In genomic region chr2:32921801-32922380, GRCm38 (mm10) we compare ENCODE assay signal across 27 mouse cellular contexts. TPM values are rescaled to one million over a fixed set of nuclear protein-coding genes. Genes with fewer than 3 reads are reported as not detected.
DNase-seq lines count a peak whose midpoint lies in the region; ATAC-seq and TF ChIP-seq lines count a peak whose summit lies in the region.
"Had no signal": no experiment of that assay in that cellular context is flagged by ENCODE, and none has a peak within 500 bp of the region (broad histone marks: within the 10 kb centered on the region; RNA-seq: fewer than 3 reads in every experiment).

No protein-coding gene starts in this region.

- TF ChIP-seq POLR2A in myocyte (IDR thresholded peaks at IDR 0.05; ENCODE audit: insufficient read length, low read depth): peak; percentile 23

- no peak for ATAC-seq in forebrain, embryonic 13.5 days
- no peak for ATAC-seq in forebrain, embryonic 11.5 days (replicated peaks; ENCODE audit: low FRiP score)
- ATAC-seq in midbrain, postnatal 0 days (ENCODE audit: low FRiP score): no peak
- ATAC-seq in frontal cortex, adult (ENCODE audit: low TSS enrichment): no peak
- ATAC-seq: forebrain, embryonic 14.5 days; forebrain, postnatal 0 days; Patski had no signal

- peak overlapping the region; percentile 30; the same call in 1 of the 2 replicates for H3K9ac ChIP-seq in forebrain, embryonic 13.5 days
- H3K9ac ChIP-seq in forebrain, embryonic 11.5 days (ENCODE audit: low read length): no peak overlapping the region
- no peak overlapping the region for H3K9ac ChIP-seq in midbrain, postnatal 0 days (replicated peaks; ENCODE audit: low read length, poor library complexity, severe bottlenecking)
- H3K9ac ChIP-seq: embryonic facial prominence, embryonic 13.5 days; forebrain, postnatal 0 days; heart, embryonic 13.5 days; hindbrain, embryonic 12.5 days; hindbrain, embryonic 15.5 days had no signal

- H3K36me3 ChIP-seq in forebrain, embryonic 13.5 days (ENCODE audit: poor library complexity, severe bottlenecking): peaks cover 74% of the 10 kb centered on the region
- no peaks in the 10 kb centered on the region; the same call in 1 of the 2 replicates for H3K36me3 ChIP-seq in forebrain, embryonic 11.5 days (ENCODE audit: control insufficient read depth, insufficient read depth, low read length)
- H3K36me3 ChIP-seq in midbrain, embryonic 10.5 days: peaks cover 60% of the 10 kb centered on the region
- peaks cover 70% of the 10 kb centered on the region for H3K36me3 ChIP-seq in midbrain, postnatal 0 days (ENCODE audit: insufficient read depth, low read length)
- H3K36me3 ChIP-seq in E14TG2a.4 (ENCODE audit: insufficient read depth, low read length) (peaks cover 100% of the 10 kb centered on the region), myocyte (ENCODE audit: control insufficient read depth, insufficient read depth) (peaks cover 46% of the 10 kb centered on the region)

- no peak overlapping the region for H3ac ChIP-seq in myocyte (ENCODE audit: control insufficient read depth, insufficient read length)

- H3K4me3 ChIP-seq in forebrain, embryonic 13.5 days: no peak overlapping the region
- no peak overlapping the region for H3K4me3 ChIP-seq in forebrain, embryonic 11.5 days (ENCODE audit: low read depth, low read length)
- no peak overlapping the region for H3K4me3 ChIP-seq in midbrain, embryonic 10.5 days
- H3K4me3 ChIP-seq in midbrain, postnatal 0 days (ENCODE audit: low read depth, low read length): no peak overlapping the region
- H3K4me3 ChIP-seq in E14TG2a.4 (replicated peaks; ENCODE audit: low read length) (0 out of 2 replicates have a peak overlapping the region, but pooled peaks have one; percentile 10), myocyte (no peak overlapping the region)
- H3K4me3 ChIP-seq: embryonic facial prominence, embryonic 10.5 days; embryonic facial prominence, embryonic 13.5 days; erythroblast, embryonic 14.5 days; heart, adult 2 months; heart, embryonic 10.5 days; heart, embryonic 13.5 days; hindbrain, embryonic 12.5 days; hindbrain, embryonic 15.5 days had no signal

- no peaks in the 10 kb centered on the region for H3K9me3 ChIP-seq in forebrain, embryonic 13.5 days (replicated peaks)
- H3K9me3 ChIP-seq in forebrain, embryonic 11.5 days (ENCODE audit: control insufficient read depth, low read length): no peaks in the 10 kb centered on the region
- H3K9me3 ChIP-seq in midbrain, embryonic 10.5 days (replicated peaks): no peaks in the 10 kb centered on the region
- no peaks in the 10 kb centered on the region for H3K9me3 ChIP-seq in midbrain, postnatal 0 days (ENCODE audit: low read length)
- no peaks in the 10 kb centered on the region for H3K9me3 ChIP-seq in E14TG2a.4 (ENCODE audit: low read length)
- H3K9me3 ChIP-seq: embryonic facial prominence, embryonic 10.5 days; embryonic facial prominence, embryonic 13.5 days; G1E; heart, embryonic 10.5 days; heart, embryonic 13.5 days; hindbrain, embryonic 12.5 days; hindbrain, embryonic 15.5 days had no signal

- H3K4me1 ChIP-seq in forebrain, embryonic 13.5 days: no peaks in the 10 kb centered on the region
- no peaks in the 10 kb centered on the region for H3K4me1 ChIP-seq in forebrain, embryonic 11.5 days (replicated peaks; ENCODE audit: control insufficient read depth, insufficient read depth, low read length)
- H3K4me1 ChIP-seq in midbrain, embryonic 10.5 days: no peaks in the 10 kb centered on the region
- H3K4me1 ChIP-seq in midbrain, postnatal 0 days (ENCODE audit: insufficient read depth, low read length): no peaks in the 10 kb centered on the region
- H3K4me1 ChIP-seq in E14TG2a.4 (replicated peaks; ENCODE audit: low read depth, low read length): peaks cover 85% of the 10 kb centered on the region
- H3K4me1 ChIP-seq: heart, embryonic 13.5 days; hindbrain, embryonic 12.5 days; hindbrain, embryonic 15.5 days had no signal

- no peaks in the 10 kb centered on the region for H3K27me3 ChIP-seq in forebrain, embryonic 13.5 days
- no peaks in the 10 kb centered on the region for H3K27me3 ChIP-seq in forebrain, embryonic 11.5 days (ENCODE audit: control insufficient read depth, insufficient read depth, low read length)
- no peaks in the 10 kb centered on the region for H3K27me3 ChIP-seq in midbrain, embryonic 10.5 days (ENCODE audit: low read depth, poor library complexity, severe bottlenecking)
- no peaks in the 10 kb centered on the region for H3K27me3 ChIP-seq in midbrain, postnatal 0 days (ENCODE audit: insufficient read depth, low read length)
- H3K27me3 ChIP-seq in E14TG2a.4 (ENCODE audit: insufficient read depth, low read length): no peaks in the 10 kb centered on the region
- no peaks in the 10 kb centered on the region for H3K27me3 ChIP-seq in myocyte (ENCODE audit: control insufficient read depth, insufficient read depth, insufficient read length)
- H3K27me3 ChIP-seq: embryonic facial prominence, embryonic 13.5 days; heart, embryonic 13.5 days; hindbrain, embryonic 12.5 days; hindbrain, embryonic 15.5 days; Patski had no signal

- no peak overlapping the region for H3K27ac ChIP-seq in forebrain, embryonic 13.5 days
- no peak overlapping the region for H3K27ac ChIP-seq in forebrain, embryonic 11.5 days (ENCODE audit: low read depth, low read length)
- peak overlapping the region; percentile 23; the same call in 1 of the 2 replicates for H3K27ac ChIP-seq in midbrain, embryonic 10.5 days (replicated peaks)
- H3K27ac ChIP-seq in midbrain, postnatal 0 days (ENCODE audit: low read depth, low read length): no peak overlapping the region
- H3K27ac ChIP-seq: embryonic facial prominence, embryonic 10.5 days; heart, adult 2 months; heart, embryonic 10.5 days; heart, embryonic 13.5 days; hindbrain, embryonic 12.5 days; hindbrain, embryonic 15.5 days had no signal

- H3K79me2 ChIP-seq in myocyte (ENCODE audit: control insufficient read depth, insufficient read depth): peaks cover 10% of the 10 kb centered on the region

- DNase-seq in forebrain, embryonic 11.5 days (ENCODE audit: low spot score): no peak
- DNase-seq in midbrain, embryonic 10.5 days (ENCODE audit: low spot score): no peak
- no peak for DNase-seq in midbrain, postnatal 0 days (ENCODE audit: low spot score)
- DNase-seq: adrenal gland, postnatal 14 days; cerebellum, adult 11-12 months; cerebellum, adult 8-10 months; cerebellum, postnatal 10 days; cerebellum, postnatal 36 days; embryo, embryonic 11 days; forebrain, postnatal 0 days; gastrocnemius, postnatal 25 days; heart, adult 2 months; heart, postnatal 14 days had no signal

- no peak for TF ChIP-seq CTCF in midbrain, postnatal 0 days (IDR thresholded peaks at IDR 0.05)
- no peak for TF ChIP-seq CTCF in E14TG2a.4 (conservative IDR thresholded peaks at IDR 0.05; ENCODE audit: low read length)

- 88% methylated on average over 15 of the region's 15 CpGs for WGBS in forebrain, embryonic 13.5 days
- WGBS in forebrain, embryonic 11.5 days: 90% methylated on average over 15 of the region's 15 CpGs
- WGBS in midbrain, embryonic 10.5 days: 93% methylated on average over 15 of the region's 15 CpGs
- 90% methylated on average over 15 of the region's 15 CpGs for WGBS in midbrain, postnatal 0 days

- H3K4me2 ChIP-seq in forebrain, embryonic 13.5 days: no peak overlapping the region
- no peak overlapping the region for H3K4me2 ChIP-seq in forebrain, embryonic 11.5 days (ENCODE audit: low read depth, low read length, severe bottlenecking)
- no peak overlapping the region for H3K4me2 ChIP-seq in midbrain, postnatal 0 days (ENCODE audit: low read depth, low read length, poor library complexity, severe bottlenecking)
- H3K4me2 ChIP-seq in myocyte (ENCODE audit: low read depth): no peak overlapping the region
- H3K4me2 ChIP-seq: embryonic facial prominence, embryonic 13.5 days; heart, embryonic 13.5 days; hindbrain, embryonic 12.5 days; hindbrain, embryonic 15.5 days had no signal

TF ChIP-seq in myocyte, 11 proteins besides CTCF, POLR2A, EP300 and RAD21 (continues in another document):
- TF ChIP-seq POLR2AphosphoS2 (IDR thresholded peaks at IDR 0.05; ENCODE audit: insufficient read length, low read depth) (no peak), E2F4 (IDR thresholded peaks at IDR 0.05; ENCODE audit: insufficient read depth) (no peak), USF1 (IDR thresholded peaks at IDR 0.05; ENCODE audit: low read depth) (no peak), MAX (IDR thresholded peaks at IDR 0.05; ENCODE audit: low read depth) (no peak)

RNA-seq across cellular contexts. Expression of gene Rpl12, which starts 39.5 kb away (rescaled TPM):
- 111 and 118 TPM in 2 replicates for polyA plus RNA-seq in forebrain, embryonic 13.5 days (2015; fragmentation: Nextera tagmentation; extraction: Ambion mirVana)
- 134 and 151 TPM in 2 replicates for polyA plus RNA-seq in forebrain, embryonic 11.5 days (2014; fragmentation: Nextera tagmentation; extraction: Ambion mirVana)
- polyA plus RNA-seq in midbrain, embryonic 10.5 days (2016; fragmentation: Nextera tagmentation; extraction: Ambion mirVana): 144 and 172 TPM in 2 replicates
- total RNA-seq in midbrain, postnatal 0 days (2014; rRNA removed): 173 and 196 TPM in 2 replicates
- 102 and 107 TPM in 2 replicates for polyA plus RNA-seq in midbrain, postnatal 0 days (2015; fragmentation: Nextera tagmentation; extraction: Ambion mirVana)
- 2,628 TPM for polyA plus RNA-seq in myocyte (2012; fragmentation: generic; extraction: Trizol)

RNA-seq across cellular contexts. Expression of gene Lrsam1, which starts 39.5 kb away (rescaled TPM):
- 14.8 and 15.5 TPM in 2 replicates for polyA plus RNA-seq in forebrain, embryonic 13.5 days (2015; fragmentation: Nextera tagmentation; extraction: Ambion mirVana)
- 10.7 and 13.0 TPM in 2 replicates for polyA plus RNA-seq in forebrain, embryonic 11.5 days (2014; fragmentation: Nextera tagmentation; extraction: Ambion mirVana)
- 9.8 and 12.9 TPM in 2 replicates for polyA plus RNA-seq in midbrain, embryonic 10.5 days (2016; fragmentation: Nextera tagmentation; extraction: Ambion mirVana)
- 31.4 and 37.3 TPM in 2 replicates for total RNA-seq in midbrain, postnatal 0 days (2014; rRNA removed)
- polyA plus RNA-seq in midbrain, postnatal 0 days (2015; fragmentation: Nextera tagmentation; extraction: Ambion mirVana): 25.3 and 26.2 TPM in 2 replicates
- 11.5 TPM for polyA plus RNA-seq in myocyte (2012; fragmentation: generic; extraction: Trizol)

RNA-seq across cellular contexts. Expression of gene Fam129b, which starts 46.0 kb away (rescaled TPM):
- polyA plus RNA-seq in forebrain, embryonic 13.5 days (2015; fragmentation: Nextera tagmentation; extraction: Ambion mirVana): 21.1 and 23.7 TPM in 2 replicates
- polyA plus RNA-seq in forebrain, embryonic 11.5 days (2014; fragmentation: Nextera tagmentation; extraction: Ambion mirVana): 13.8 and 15.4 TPM in 2 replicates
- 23.5 and 25.5 TPM in 2 replicates for polyA plus RNA-seq in midbrain, embryonic 10.5 days (2016; fragmentation: Nextera tagmentation; extraction: Ambion mirVana)
- 39.5 and 40.9 TPM in 2 replicates for total RNA-seq in midbrain, postnatal 0 days (2014; rRNA removed)
- polyA plus RNA-seq in midbrain, postnatal 0 days (2015; fragmentation: Nextera tagmentation; extraction: Ambion mirVana): 17.7 and 18.1 TPM in 2 replicates
- polyA plus RNA-seq in myocyte (2012; fragmentation: generic; extraction: Trizol): 204 TPM

RNA-seq across cellular contexts. Expression of gene Slc2a8, which starts 60.0 kb away (rescaled TPM):
- polyA plus RNA-seq in forebrain, embryonic 13.5 days (2015; fragmentation: Nextera tagmentation; extraction: Ambion mirVana): 15.4 and 18.3 TPM in 2 replicates
- polyA plus RNA-seq in forebrain, embryonic 11.5 days (2014; fragmentation: Nextera tagmentation; extraction: Ambion mirVana): 11.8 and 13.4 TPM in 2 replicates
- 19.5 and 23.3 TPM in 2 replicates for polyA plus RNA-seq in midbrain, embryonic 10.5 days (2016; fragmentation: Nextera tagmentation; extraction: Ambion mirVana)
- total RNA-seq in midbrain, postnatal 0 days (2014; rRNA removed): 34.6 and 36.0 TPM in 2 replicates
- polyA plus RNA-seq in midbrain, postnatal 0 days (2015; fragmentation: Nextera tagmentation; extraction: Ambion mirVana): 30.7 and 34.8 TPM in 2 replicates
- 13.5 TPM for polyA plus RNA-seq in myocyte (2012; fragmentation: generic; extraction: Trizol)

Comparison
In these comparisons a context has a peak if more than half of its experiments do, and no peak if none do; other contexts are left out.
1. RNA of gene Rpl12, which starts 39.5 kb away (polyA plus RNA-seq): 2,628 TPM in myocyte (single experiment); 144 to 172 TPM in midbrain, embryonic 10.5 days, 134 to 151 TPM in forebrain, embryonic 11.5 days, 111 to 118 TPM in forebrain, embryonic 13.5 days and 102 to 107 TPM in midbrain, postnatal 0 days; every median in the first group is over 10 times any median in the second.